Mouse (Mus musculus): ENCODE results near the gene Wwc1. TPM values are rescaled to one million over a fixed set of nuclear protein-coding genes. Genes with fewer than 3 reads are reported as not detected.

The Wwc1 gene
- polyA plus RNA-seq (2017; shearing (Covaris generic)): not detected

DNA sequence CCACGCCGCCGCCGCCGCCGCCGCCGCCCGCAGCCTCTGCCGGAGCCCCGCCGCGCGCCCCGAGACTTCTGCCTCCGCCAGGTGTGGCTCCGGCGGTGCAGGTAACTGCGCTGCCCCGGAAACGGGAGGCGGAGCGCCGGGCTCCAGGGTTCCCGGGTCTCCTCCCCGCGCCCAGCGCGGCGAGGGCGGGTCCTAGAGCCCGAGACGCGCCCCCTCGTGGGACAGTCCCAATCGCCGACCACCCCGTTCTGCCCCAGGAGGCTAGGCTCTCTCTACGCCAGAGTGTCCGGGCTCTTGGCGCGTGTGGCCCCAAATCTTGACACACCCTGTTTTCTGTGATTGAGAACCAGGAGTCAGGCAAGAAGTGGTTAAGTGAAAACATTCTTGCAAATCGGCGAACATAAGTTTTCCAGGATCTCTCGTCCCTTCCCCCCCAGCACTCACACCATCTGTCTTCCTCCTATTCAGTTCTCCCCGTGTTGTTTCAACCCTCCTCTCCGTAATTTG lies at the start of gene Wwc1:
Gene Wwc1, minus strand, starts transcription at position 117 of the 507 bp plus-strand sequence.

DNA sequence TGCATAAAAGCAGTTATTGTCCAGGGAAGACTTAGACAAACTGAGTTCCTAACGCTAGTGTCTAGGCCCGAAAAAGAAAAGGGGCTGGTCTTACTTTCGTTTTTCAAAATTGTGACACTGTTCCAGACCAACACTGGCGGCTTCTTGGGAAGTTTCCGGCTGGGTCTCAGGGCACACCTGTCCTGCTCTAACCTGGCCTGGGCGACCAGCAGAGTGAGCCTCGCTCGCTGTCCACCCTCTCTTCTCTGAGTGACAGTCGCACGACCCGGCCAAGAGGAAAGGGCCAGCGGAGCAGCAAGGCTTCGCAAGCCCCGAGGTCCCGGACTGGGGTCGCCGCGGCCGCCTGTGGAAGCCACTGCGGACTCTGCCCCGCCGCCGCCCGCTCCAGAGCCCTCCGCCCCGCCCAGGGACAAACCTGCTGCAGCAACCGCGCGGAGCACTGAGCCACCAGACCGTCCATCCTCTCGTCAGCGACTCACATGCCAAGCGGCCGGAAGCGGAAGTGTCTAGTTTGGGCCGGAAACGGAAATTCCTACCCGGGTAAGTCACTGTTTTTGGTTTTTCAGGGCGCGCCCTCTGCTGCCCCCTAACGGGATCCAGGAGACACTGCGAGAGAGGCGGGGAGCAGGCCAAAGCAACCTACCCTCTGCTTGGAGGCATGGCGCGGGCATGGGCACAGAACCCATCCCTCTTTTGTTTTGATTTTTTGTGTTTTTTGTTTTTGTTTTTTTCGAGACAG lies 146.1 kb downstream of the Wwc1 start, which contains the start of gene Rars:
Gene Rars, minus strand, starts transcription at position 485 of the 739 bp plus-strand sequence.

DNA sequence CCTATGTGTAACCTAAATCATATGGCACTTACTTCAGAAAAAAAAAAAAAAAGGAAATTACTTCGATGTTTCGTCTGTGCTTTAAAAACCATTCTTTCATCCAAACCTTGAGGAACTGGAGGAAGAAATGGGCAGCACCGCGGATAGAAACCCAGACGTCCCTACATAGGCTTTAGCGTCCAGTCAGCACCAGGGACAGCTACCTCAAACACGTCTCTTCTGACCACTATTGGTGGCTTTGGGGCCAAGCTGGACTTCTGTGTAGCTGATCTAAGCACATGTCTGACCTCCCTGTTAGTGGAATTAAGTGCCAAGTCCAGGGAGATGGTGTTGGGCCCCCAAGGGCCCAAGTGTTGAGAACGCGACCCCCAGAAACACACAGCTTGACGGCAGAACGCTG lies 181.5 kb downstream of the Wwc1 start, which contains the start of gene Fbll1:
Gene Fbll1, minus strand, starts transcription at position 11 of the 400 bp plus-strand sequence.

Other genes with a start within 250 kb of the Wwc1 start
- 10.2 TPM for gene Pank3, start 211.0 kb downstream of the Wwc1 start, polyA plus RNA-seq (2017; shearing (Covaris generic))
- not detected for gene Fbll1, start 181.6 kb downstream of the Wwc1 start, polyA plus RNA-seq (2017; shearing (Covaris generic))
- 71.5 TPM for gene Rars, start 146.0 kb downstream of the Wwc1 start, polyA plus RNA-seq (2017; shearing (Covaris generic))

Measured in inflammation-experienced regulatory T-cells, adult 16 weeks (primary cell).